Mouse (Mus musculus): ENCODE results near the gene Pth1r.
A peak's percentile ranks its signal among the peaks of the same experiment; 100 is the strongest.
"Not testable (repeated sequence)": the region's sequence is repeated elsewhere in the genome, so short reads cannot be mapped to it uniquely, and the experiment has no call there.

Gene Pth1r

GRCm38 (mm10) chr9:110712545-110712944, 34.4 kb downstream of the Pth1r start:
- DNase-seq: no peak

GRCm38 (mm10) chr9:110711996-110712395, 34.9 kb downstream of the Pth1r start:
- no peak for DNase-seq

GRCm38 (mm10) chr9:110711532-110711931, 35.4 kb downstream of the Pth1r start:
- no peak for DNase-seq

GRCm38 (mm10) chr9:110709640-110710258, 37.2 kb downstream of the Pth1r start:
- peak; percentile 38 for DNase-seq

- no peak for DNase-seq
Observed at GRCm38 (mm10) chr9:110706784-110707183, 40.2 kb downstream of the Pth1r start.

- no peak for DNase-seq
Observed at GRCm38 (mm10) chr9:110703951-110704350, 43.0 kb downstream of the Pth1r start.

- no peak for DNase-seq
Observed at GRCm38 (mm10) chr9:110702848-110703247, 44.1 kb downstream of the Pth1r start.

- DNase-seq: no peak
Observed at GRCm38 (mm10) chr9:110701114-110702032, 45.6 kb downstream of the Pth1r start.

- no peak for DNase-seq
Observed at GRCm38 (mm10) chr9:110699574-110699973, 47.4 kb downstream of the Pth1r start.

- no peak for DNase-seq
Observed at GRCm38 (mm10) chr9:110697465-110697864, 49.5 kb downstream of the Pth1r start.

- DNase-seq: no peak
Observed at GRCm38 (mm10) chr9:110696427-110696826, 50.5 kb downstream of the Pth1r start.

GRCm38 (mm10) chr9:110695165-110695755, 51.7 kb downstream of the Pth1r start:
- DNase-seq: no peak

- no peak for DNase-seq
Observed at GRCm38 (mm10) chr9:110689261-110689779, 57.6 kb downstream of the Pth1r start.

GRCm38 (mm10) chr9:110687846-110688245, 59.1 kb downstream of the Pth1r start:
- DNase-seq: no peak

- DNase-seq: no peak
Observed at GRCm38 (mm10) chr9:110687061-110687460, 59.9 kb downstream of the Pth1r start.

- no peak for DNase-seq
Observed at GRCm38 (mm10) chr9:110686472-110686871, 60.5 kb downstream of the Pth1r start.

GRCm38 (mm10) chr9:110685591-110685990, 61.4 kb downstream of the Pth1r start:
- DNase-seq: no peak

GRCm38 (mm10) chr9:110685187-110685586, 61.8 kb downstream of the Pth1r start:
- DNase-seq: no peak

- peak; percentile 58 for DNase-seq
Observed at GRCm38 (mm10) chr9:110684100-110684831, 62.7 kb downstream of the Pth1r start.

- no peak for DNase-seq
Observed at GRCm38 (mm10) chr9:110683574-110684099, 63.3 kb downstream of the Pth1r start.

- not testable (repeated sequence) for DNase-seq
Observed at GRCm38 (mm10) chr9:110682697-110683096, 64.2 kb downstream of the Pth1r start.

- no peak for DNase-seq
Observed at GRCm38 (mm10) chr9:110682255-110682654, 64.7 kb downstream of the Pth1r start.
